Mouse (Mus musculus): ENCODE data around the gene Antxr1. TPM values are rescaled to one million over a fixed set of nuclear protein-coding genes. Genes with fewer than 3 reads are reported as not detected.
A peak's percentile ranks its signal among the peaks of the same experiment; 100 is the strongest.
"Not testable (repeated sequence)": the region's sequence is repeated elsewhere in the genome, so short reads cannot be mapped to it uniquely, and the experiment has no call there.

The Antxr1 gene
- polyA plus RNA-seq, 1 experiment from 2014 or later, result 8.5 TPM

DNA sequence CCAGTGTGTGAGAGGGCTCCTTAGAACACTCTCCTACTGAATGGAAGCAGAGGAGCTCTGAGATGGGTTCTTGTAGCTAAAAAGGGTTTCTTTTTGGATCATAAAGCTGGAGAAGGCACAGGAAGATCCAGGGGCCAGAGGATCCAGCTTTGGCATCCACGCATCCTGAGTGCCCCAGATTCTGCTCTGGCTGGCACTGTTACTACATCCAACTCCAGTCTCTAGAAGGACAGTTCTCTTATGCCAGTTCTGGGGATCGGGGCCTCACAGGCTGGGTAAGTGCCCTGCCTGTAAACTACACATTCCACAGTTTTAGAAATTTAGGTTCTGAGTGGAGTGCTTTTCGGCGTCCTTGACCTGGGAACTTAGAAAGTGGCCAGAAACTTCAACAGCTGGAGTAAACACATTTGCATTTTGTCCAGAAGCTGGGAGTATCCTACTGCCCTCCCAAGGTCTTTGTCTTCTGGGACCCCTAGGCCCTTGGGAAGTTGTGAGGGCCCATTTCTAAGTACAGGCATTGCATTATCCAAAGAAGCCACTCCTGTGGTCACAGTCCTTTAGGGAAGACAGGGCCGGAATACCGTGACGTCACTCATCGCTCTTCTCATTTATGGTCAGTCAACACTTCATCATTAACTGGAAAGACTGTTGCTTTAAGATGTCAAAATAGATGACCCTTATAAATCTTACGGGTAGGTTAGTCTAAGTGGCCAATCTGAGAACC is 235.2 kb downstream of the Antxr1 start:
- no peak overlapping the region for H3K4me3 ChIP-seq (ENCODE audit: low read depth, low read length)
- ATAC-seq (replicated peaks; ENCODE audit: low FRiP score, low TSS enrichment, low read depth) (no peak), DNase-seq (ENCODE audit: low spot score) (no peak)
- peak overlapping the region; percentile 61 for H3K27ac ChIP-seq (ENCODE audit: low read depth)
- H3K27me3 ChIP-seq (replicated peaks; ENCODE audit: control insufficient read depth, insufficient read depth, low read length), result no peaks in the 10 kb centered on the region
- H3K36me3 ChIP-seq (ENCODE audit: control insufficient read depth, insufficient read depth, low read length), result no peaks in the 10 kb centered on the region
- peaks cover 14% of the 10 kb centered on the region; the same call in 1 of the 2 replicates for H3K4me1 ChIP-seq (replicated peaks; ENCODE audit: control insufficient read depth, insufficient read depth, low read length)
- H3K4me2 ChIP-seq (ENCODE audit: low read length), result no peak overlapping the region
- H3K9me3 ChIP-seq (ENCODE audit: control insufficient read depth, low read length), result no peaks in the 10 kb centered on the region
- no peak overlapping the region for H3K9ac ChIP-seq (ENCODE audit: low read length)
- 80% methylated on average over 9 of the region's 9 CpGs for WGBS

GRCm38 (mm10) chr6:87099671-87100296 is 235.8 kb downstream of the Antxr1 start:
- Histone ChIP-seq H3K4me3 (ENCODE audit: low read depth, low read length) (no peak overlapping the region), H3K36me3 (ENCODE audit: control insufficient read depth, insufficient read depth, low read length) (no peaks in the 10 kb centered on the region), H3K4me1 (replicated peaks; ENCODE audit: control insufficient read depth, insufficient read depth, low read length) (peaks cover 14% of the 10 kb centered on the region; the same call in 1 of the 2 replicates), H3K27me3 (replicated peaks; ENCODE audit: control insufficient read depth, insufficient read depth, low read length) (no peaks in the 10 kb centered on the region), H3K27ac (ENCODE audit: low read depth) (peak overlapping the region; percentile 61), H3K9ac (ENCODE audit: low read length) (no peak overlapping the region), H3K4me2 (ENCODE audit: low read length) (no peak overlapping the region), H3K9me3 (ENCODE audit: control insufficient read depth, low read length) (no peaks in the 10 kb centered on the region)
- DNase-seq (ENCODE audit: low spot score), result peak; percentile 67
- WGBS, result 37% methylated on average over 7 of the region's 7 CpGs
- no peak for ATAC-seq (replicated peaks; ENCODE audit: low FRiP score, low TSS enrichment, low read depth)

DNA sequence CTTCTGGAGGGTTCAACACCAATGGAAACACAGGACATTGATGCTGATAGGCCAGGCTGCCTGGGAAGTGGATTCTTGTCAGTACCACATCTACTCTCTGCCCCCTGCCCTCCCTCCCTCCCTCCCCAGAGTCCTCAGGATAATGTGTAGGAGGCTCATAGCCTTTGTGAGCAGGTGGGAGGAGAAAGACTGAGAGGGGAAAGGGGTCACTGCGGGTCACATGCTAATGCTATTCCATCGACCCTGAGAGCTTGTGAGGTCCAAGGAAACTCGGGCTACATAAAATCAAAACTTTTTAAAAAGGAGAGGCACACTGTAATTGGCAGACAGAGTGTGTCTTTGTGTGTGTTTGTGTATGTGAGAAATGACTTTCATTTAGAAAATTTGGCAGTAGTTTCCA is 236.4 kb downstream of the Antxr1 start:
- DNase-seq (ENCODE audit: low spot score) (no peak), ATAC-seq (replicated peaks; ENCODE audit: low FRiP score, low TSS enrichment, low read depth) (no peak)
- H3K9ac ChIP-seq (ENCODE audit: low read length), result no peak overlapping the region
- no peak overlapping the region for H3K4me2 ChIP-seq (ENCODE audit: low read length)
- H3K4me1 ChIP-seq (replicated peaks; ENCODE audit: control insufficient read depth, insufficient read depth, low read length), result peaks cover 14% of the 10 kb centered on the region; the same call in 1 of the 2 replicates
- H3K36me3 ChIP-seq (ENCODE audit: control insufficient read depth, insufficient read depth, low read length), result no peaks in the 10 kb centered on the region
- H3K4me3 ChIP-seq (ENCODE audit: low read depth, low read length), result no peak overlapping the region
- peak overlapping the region; percentile 61; the same call in 1 of the 2 replicates for H3K27ac ChIP-seq (ENCODE audit: low read depth)
- H3K27me3 ChIP-seq (replicated peaks; ENCODE audit: control insufficient read depth, insufficient read depth, low read length), result no peaks in the 10 kb centered on the region
- WGBS, result 23% methylated on average over 3 of the region's 3 CpGs
- no peaks in the 10 kb centered on the region for H3K9me3 ChIP-seq (ENCODE audit: control insufficient read depth, low read length)

- peaks cover 25% of the 10 kb centered on the region for H3K36me3 ChIP-seq (ENCODE audit: control insufficient read depth, insufficient read depth, low read length)
- not testable (repeated sequence) for H3K27me3 ChIP-seq (replicated peaks; ENCODE audit: control insufficient read depth, insufficient read depth, low read length); H3K9ac ChIP-seq (ENCODE audit: low read length); H3K9me3 ChIP-seq (ENCODE audit: control insufficient read depth, low read length); ATAC-seq (replicated peaks; ENCODE audit: low FRiP score, low TSS enrichment, low read depth); DNase-seq (ENCODE audit: low spot score); H3K4me2 ChIP-seq (ENCODE audit: low read length); H3K4me3 ChIP-seq (ENCODE audit: low read depth, low read length); H3K4me1 ChIP-seq (replicated peaks; ENCODE audit: control insufficient read depth, insufficient read depth, low read length); H3K27ac ChIP-seq (ENCODE audit: low read depth)
- 91% methylated on average over 8 of the region's 8 CpGs for WGBS
These were observed 242.0 kb downstream of the Antxr1 start for GRCm38 (mm10) chr6:87093631-87094030.

DNA sequence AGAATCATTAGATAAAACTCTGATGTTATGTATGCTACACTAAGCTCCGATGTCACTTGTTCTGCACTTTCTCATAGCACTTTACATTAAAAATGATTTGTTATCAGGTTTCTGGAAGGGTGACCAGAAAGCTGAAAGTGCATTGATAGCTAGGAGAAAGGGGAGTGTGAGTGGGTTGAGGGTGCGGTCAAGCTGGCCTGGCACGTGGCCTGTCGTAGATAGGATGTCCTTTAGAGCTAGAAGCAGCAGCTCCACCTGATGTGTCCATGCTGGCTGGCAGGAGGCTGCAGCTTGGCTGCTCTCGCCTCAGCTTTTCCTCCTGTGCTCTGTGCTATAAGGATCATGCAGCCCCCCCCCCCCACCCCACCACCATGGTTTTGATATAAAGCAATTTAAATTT is 243.1 kb downstream of the Antxr1 start:
- DNase-seq (ENCODE audit: low spot score) (no peak), ATAC-seq (replicated peaks; ENCODE audit: low FRiP score, low TSS enrichment, low read depth) (no peak)
- 87% methylated on average over 5 of the region's 5 CpGs for WGBS
- no peaks in the 10 kb centered on the region for H3K9me3 ChIP-seq (ENCODE audit: control insufficient read depth, low read length)
- no peak overlapping the region for H3K9ac ChIP-seq (ENCODE audit: low read length)
- H3K4me3 ChIP-seq (ENCODE audit: low read depth, low read length), result no peak overlapping the region
- no peaks in the 10 kb centered on the region for H3K27me3 ChIP-seq (replicated peaks; ENCODE audit: control insufficient read depth, insufficient read depth, low read length)
- H3K4me2 ChIP-seq (ENCODE audit: low read length), result no peak overlapping the region
- H3K36me3 ChIP-seq (ENCODE audit: control insufficient read depth, insufficient read depth, low read length), result peaks cover 36% of the 10 kb centered on the region
- no peak overlapping the region for H3K27ac ChIP-seq (ENCODE audit: low read depth)
- no peaks in the 10 kb centered on the region for H3K4me1 ChIP-seq (replicated peaks; ENCODE audit: control insufficient read depth, insufficient read depth, low read length)

GRCm38 (mm10) chr6:87090877-87091276 is 244.7 kb downstream of the Antxr1 start:
- Histone ChIP-seq H3K9me3 (ENCODE audit: control insufficient read depth, low read length) (no peaks in the 10 kb centered on the region), H3K9ac (ENCODE audit: low read length) (no peak overlapping the region), H3K27ac (ENCODE audit: low read depth) (no peak overlapping the region), H3K4me3 (ENCODE audit: low read depth, low read length) (no peak overlapping the region), H3K4me2 (ENCODE audit: low read length) (no peak overlapping the region), H3K27me3 (replicated peaks; ENCODE audit: control insufficient read depth, insufficient read depth, low read length) (no peaks in the 10 kb centered on the region), H3K4me1 (replicated peaks; ENCODE audit: control insufficient read depth, insufficient read depth, low read length) (no peaks in the 10 kb centered on the region), H3K36me3 (ENCODE audit: control insufficient read depth, insufficient read depth, low read length) (peaks cover 50% of the 10 kb centered on the region)
- ATAC-seq (replicated peaks; ENCODE audit: low FRiP score, low TSS enrichment, low read depth) (no peak), DNase-seq (ENCODE audit: low spot score) (no peak)
- WGBS, result 80% methylated on average over 3 of the region's 3 CpGs

- Histone ChIP-seq H3K27me3 (replicated peaks; ENCODE audit: control insufficient read depth, insufficient read depth, low read length) (no peaks in the 10 kb centered on the region), H3K4me1 (replicated peaks; ENCODE audit: control insufficient read depth, insufficient read depth, low read length) (no peaks in the 10 kb centered on the region), H3K9ac (ENCODE audit: low read length) (no peak overlapping the region), H3K27ac (ENCODE audit: low read depth) (no peak overlapping the region), H3K4me2 (ENCODE audit: low read length) (no peak overlapping the region), H3K36me3 (ENCODE audit: control insufficient read depth, insufficient read depth, low read length) (peaks cover 74% of the 10 kb centered on the region), H3K9me3 (ENCODE audit: control insufficient read depth, low read length) (no peaks in the 10 kb centered on the region), H3K4me3 (ENCODE audit: low read depth, low read length) (no peak overlapping the region)
- WGBS, result 96% methylated on average over 5 of the region's 5 CpGs
- no peak for DNase-seq (ENCODE audit: low spot score)
- ATAC-seq (replicated peaks; ENCODE audit: low FRiP score, low TSS enrichment, low read depth), result no peak
These were observed 247.3 kb downstream of the Antxr1 start for GRCm38 (mm10) chr6:87088356-87088755.

- H3K9me3 ChIP-seq (ENCODE audit: control insufficient read depth, low read length), result no peaks in the 10 kb centered on the region
- 63% methylated on average over 6 of the region's 6 CpGs for WGBS
- DNase-seq (ENCODE audit: low spot score), result no peak
- H3K4me3 ChIP-seq (ENCODE audit: low read depth, low read length), result no peak overlapping the region
- peaks cover 95% of the 10 kb centered on the region for H3K36me3 ChIP-seq (ENCODE audit: control insufficient read depth, insufficient read depth, low read length)
- H3K4me2 ChIP-seq (ENCODE audit: low read length), result no peak overlapping the region
- no peak overlapping the region for H3K27ac ChIP-seq (ENCODE audit: low read depth)
- H3K27me3 ChIP-seq (replicated peaks; ENCODE audit: control insufficient read depth, insufficient read depth, low read length), result no peaks in the 10 kb centered on the region
- H3K9ac ChIP-seq (ENCODE audit: low read length), result no peak overlapping the region
- no peaks in the 10 kb centered on the region for H3K4me1 ChIP-seq (replicated peaks; ENCODE audit: control insufficient read depth, insufficient read depth, low read length)
- no peak for ATAC-seq (replicated peaks; ENCODE audit: low FRiP score, low TSS enrichment, low read depth)
These were observed 250.6 kb downstream of the Antxr1 start for GRCm38 (mm10) chr6:87085026-87085425.

Measured in intestine, embryonic 14.5 days (tissue).